Mouse (Mus musculus) gastrocnemius, postnatal 4 days (tissue): ENCODE data around the gene Higd1a. TPM values are rescaled to one million over a fixed set of nuclear protein-coding genes. Genes with fewer than 3 reads are reported as not detected.

Experiments used
- DNase-seq, 2 experiments: peaks; one replicate each; pipeline ENCODE4 v3.0.0; 2021 to 2022; ENCODE audit warnings: low spot score in 2 of 2, mixed read lengths in 2 of 2
- total RNA-seq, 2 experiments: library from RNA; stranded (reverse); gene quantifications; 2 replicates each; pipeline ENCODE4 v1.2.3; 2021

Higd1a gene
- total RNA-seq, 2 experiments from 2014 or later = 61.4 to 67.0 TPM

GRCm38 (mm10) chr9:121882015-121882457 is 23.9 kb upstream of the Higd1a start:
- DNase-seq = no peak

GRCm38 (mm10) chr9:121881301-121881700 is 23.1 kb upstream of the Higd1a start:
- no peak for DNase-seq

DNA sequence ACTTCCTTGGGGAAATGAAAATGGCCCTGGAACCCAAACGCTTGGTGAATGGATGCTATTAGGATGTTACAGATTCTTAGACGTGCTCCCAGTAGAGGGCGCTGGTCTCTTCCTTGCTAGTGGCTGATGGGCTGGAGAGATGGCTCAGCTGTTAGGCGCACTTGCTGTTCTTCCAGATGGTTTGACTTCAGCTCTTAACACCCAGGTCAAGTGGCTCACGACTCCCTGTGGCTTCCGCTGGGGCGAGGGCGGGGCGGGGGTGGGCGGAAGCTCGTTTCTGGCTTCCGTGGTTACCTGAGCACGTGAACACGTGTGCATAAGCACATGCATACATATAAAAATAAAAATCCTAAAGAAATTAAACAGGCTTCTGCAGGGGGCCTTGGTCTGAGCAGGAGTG is 22.7 kb upstream of the Higd1a start:
- peak; percentile 59 to 75 for DNase-seq

DNA sequence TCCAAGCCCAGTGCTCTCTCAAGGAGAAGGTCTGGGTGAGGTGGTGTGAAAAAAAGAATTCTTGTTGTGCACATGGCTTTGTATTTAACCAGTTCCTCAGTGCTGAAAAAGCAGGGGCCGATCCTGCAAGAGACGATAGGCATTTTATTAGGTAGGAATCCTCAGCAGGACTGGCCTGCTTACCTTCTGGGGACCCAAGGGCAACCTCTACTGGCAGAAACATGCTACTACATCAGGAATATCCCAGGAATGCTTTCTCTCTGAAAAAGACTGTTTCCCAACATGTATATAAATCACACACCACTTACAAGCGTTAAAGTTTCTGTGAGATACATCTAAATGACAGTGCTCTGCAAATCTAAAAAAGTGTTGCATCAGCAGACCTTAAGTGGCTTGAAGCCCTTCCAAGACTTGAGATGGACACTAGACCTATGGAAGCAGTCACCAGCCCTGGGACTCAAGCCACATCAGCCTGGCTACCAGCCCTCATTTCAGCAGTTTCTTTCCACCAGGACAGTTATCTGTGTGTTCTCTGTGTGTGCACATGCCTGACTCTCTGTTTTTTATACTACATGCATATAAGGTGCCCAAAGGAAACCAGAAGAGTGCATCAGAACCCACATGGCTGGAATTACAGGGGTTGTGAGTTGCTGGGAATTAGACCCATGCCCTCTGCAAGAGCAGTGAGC is 19.0 kb upstream of the Higd1a start:
- peak in 1 of 2 experiments; percentile 44 for DNase-seq

DNA sequence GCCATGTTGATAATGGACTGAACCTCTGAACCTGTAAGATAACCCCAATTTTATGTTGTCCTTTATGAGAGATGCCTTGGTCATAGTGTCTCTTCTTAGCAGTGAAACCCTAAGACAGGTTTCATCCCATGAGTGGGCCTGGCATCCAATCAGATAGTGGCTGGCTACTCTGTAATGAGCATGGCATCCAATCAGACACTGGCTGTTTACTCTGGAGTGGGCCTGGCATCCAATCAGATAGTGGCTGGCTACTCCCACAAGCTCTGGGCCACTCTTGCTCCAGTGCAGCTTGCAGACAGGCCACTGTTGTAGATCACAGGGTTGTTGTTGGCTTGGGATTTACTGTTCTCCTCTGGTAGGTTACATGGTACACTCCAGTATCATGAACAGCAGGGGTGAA is 15.4 kb upstream of the Higd1a start:
- no peak for DNase-seq

DNA sequence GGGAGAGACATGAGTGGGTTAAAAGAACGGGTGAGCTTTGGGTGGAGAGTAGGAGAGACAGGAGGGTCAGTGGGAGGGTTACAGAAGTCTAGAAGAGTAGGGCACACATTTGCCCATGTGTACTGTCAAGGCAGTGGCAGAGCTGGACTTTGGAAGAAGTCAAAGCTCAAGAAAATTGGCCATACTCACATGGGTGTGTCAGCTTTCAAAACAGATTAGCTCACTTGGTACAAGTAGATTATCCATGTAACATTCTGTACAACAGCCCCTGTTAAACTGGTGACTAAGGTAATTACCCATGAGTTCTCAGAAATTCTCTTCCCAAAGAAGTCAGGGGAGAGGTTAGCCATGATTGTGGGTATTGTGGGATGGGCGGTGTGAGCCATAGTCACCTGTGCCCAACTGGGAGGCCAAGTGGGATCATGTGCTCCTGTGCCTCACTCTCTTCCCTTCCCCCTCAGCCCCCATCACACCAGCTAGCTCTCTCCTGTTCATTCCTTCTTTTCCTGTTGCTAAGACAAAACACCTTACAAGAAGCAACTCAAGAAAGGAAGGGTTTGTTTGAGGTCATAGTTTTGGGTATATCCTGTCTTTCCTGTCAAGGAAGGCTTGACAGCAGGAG is 14.0 kb upstream of the Higd1a start:
- DNase-seq = no peak

DNA sequence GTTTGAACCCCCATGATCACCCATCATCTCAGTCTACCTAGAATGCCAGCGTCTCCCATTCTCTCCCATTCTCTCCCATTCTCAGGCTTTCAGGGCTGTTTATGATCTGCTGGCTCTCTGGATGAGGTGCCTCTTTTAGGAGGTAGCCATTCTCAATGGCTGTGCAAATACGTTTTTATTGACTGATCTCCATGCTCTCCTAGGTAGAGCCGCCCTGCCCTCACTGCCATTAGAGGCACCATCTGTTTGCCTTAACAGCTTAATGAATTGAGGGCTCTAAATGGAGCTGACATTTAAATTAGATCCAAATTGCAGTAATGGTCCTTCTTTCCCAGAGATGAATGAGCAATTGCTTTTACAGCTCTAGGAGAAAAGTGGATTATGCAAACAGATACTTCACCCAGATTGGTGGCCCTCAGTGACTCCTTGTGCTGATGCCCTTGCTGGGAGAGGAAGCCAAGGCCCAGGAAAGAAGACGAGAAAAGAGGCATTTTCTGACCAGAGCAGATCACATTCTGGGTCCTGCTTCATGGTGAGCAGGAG is 11.9 kb upstream of the Higd1a start:
- DNase-seq = no peak

- no peak for DNase-seq
These were observed 11.3 kb upstream of the Higd1a start for GRCm38 (mm10) chr9:121869432-121869831.

GRCm38 (mm10) chr9:121868236-121868635 is 10.1 kb upstream of the Higd1a start:
- DNase-seq = no peak

- no peak for DNase-seq
These were observed 9.5 kb upstream of the Higd1a start for GRCm38 (mm10) chr9:121867632-121868031.

DNA sequence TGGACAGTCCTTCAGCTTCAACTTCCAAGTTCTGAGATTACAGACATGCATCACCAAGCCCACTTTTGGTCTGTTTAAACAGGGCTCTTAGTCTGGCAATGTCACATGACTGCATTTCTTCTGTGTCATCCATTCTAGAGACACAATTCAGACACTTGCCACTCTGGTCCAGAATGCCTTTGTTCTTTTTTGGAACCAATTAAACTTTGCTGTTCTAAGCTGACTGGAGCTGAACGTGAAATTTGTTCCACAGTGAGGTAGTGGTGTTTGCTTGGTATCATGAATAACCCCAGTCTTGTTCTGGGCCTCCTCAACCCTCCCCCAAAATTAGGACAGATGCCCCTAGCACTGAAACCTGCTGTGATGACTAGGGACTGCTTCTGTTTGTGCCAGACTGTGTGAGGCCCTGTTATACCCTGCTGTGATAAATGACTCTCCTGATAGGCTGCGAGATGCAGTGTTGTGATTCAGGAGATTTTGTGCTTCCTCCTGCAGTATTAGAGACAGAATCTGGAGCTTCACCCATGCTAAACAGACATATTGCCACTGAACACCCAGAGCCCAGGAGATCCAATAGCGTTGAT is 7.4 kb upstream of the Higd1a start:
- DNase-seq = no peak

DNA sequence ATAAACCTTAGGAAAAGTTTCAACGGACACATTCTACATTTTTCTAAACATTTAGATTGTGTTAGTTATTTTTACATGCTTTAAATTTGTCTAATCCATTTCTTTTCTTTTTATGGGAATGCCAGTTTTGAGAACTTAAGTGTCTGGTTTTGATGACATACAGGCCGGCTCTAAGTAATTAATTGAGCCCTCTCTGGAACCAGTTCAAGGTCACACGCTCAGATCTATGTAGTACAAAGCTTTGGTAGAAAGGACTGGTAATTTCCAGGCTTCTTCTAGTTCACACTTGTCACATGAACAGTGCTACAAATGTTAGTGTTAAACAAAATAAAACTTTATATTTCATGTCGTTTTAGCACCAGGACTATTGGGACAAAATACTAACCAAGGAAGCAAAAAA is 6.7 kb upstream of the Higd1a start:
- no peak for DNase-seq

DNA sequence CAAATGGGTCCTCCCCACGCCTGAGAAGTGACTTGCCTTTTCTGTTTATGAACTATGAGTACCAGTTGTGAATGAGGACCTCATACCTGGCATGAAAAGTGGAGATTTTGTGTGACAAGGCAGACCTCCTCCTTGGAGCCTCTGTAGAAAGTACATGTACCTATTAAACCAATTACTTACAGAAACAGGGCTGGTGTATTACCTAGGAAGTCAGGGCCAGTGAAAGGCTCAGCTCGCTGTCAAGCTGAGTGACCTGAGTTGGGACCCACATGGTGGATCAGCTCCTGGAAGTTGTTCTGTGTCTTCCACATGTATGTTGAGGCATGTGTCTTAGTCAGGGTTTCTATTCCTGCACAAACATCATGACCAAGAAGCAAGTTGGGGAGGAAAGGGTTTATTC is 2.8 kb upstream of the Higd1a start:
- no peak for DNase-seq

DNA sequence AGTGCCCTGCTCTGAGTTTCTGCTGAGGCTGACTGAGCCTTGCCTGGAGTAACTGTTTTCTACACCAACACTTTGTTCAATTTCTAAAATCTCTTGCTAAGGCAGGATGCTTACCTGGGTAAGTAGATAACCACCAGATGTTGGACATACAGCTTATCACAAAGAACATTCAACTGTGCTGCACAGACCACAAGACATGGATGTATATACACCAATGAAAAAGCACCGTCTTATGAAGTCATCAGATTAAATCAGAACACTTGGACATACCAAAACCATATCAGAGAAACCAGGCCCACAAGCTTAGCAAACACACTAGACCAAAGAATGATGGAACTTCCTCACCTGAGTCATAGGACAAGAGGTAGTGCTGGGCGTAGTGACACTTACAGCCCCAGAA is 1.2 kb upstream of the Higd1a start:
- DNase-seq = no peak

GRCm38 (mm10) chr9:121857474-121858152 is 549 bp downstream of the Higd1a start:
- DNase-seq = peak; percentile 95 to 99

GRCm38 (mm10) chr9:121856649-121857416 is 1.3 kb downstream of the Higd1a start:
- DNase-seq = peak in 1 of 2 experiments; percentile 30

DNA sequence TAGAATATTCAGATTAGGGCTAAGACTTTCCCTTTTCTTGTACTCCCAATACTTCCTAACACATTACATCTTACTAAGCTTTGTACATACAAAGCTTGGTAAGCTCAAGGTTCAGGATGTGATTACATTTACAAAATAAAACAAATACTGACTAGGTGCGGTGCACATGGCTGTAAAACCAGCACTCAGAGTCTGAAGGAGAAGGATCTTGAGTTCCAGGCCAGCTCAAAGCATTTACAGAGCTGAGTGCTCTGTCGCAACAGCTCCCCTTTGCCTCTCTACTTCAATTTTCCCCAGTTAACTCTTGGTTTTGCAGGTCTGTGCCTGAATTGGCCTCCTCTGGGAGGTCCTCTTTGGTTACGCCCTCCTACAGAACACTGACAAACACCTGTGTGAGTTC is 3.9 kb downstream of the Higd1a start:
- DNase-seq = no peak

DNA sequence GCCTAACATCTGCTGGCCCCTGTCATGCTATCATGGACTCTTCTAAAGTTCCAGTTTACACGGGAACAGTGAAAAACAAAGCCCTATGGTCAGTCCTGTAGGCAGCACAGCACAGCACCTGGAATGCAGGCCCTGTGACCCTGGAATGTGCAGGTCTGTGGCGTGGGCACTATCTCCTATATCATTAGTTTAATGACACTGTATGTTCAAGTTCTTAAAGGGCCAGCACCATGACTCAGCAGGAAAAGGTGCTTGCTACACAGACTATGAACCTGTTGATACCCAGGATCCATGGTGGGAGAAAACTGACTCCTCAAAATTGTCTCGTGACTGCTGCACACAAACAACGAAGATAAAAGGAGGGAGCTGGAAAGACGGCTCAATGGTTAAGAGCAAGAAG is 10.3 kb downstream of the Higd1a start:
- DNase-seq = no peak

DNA sequence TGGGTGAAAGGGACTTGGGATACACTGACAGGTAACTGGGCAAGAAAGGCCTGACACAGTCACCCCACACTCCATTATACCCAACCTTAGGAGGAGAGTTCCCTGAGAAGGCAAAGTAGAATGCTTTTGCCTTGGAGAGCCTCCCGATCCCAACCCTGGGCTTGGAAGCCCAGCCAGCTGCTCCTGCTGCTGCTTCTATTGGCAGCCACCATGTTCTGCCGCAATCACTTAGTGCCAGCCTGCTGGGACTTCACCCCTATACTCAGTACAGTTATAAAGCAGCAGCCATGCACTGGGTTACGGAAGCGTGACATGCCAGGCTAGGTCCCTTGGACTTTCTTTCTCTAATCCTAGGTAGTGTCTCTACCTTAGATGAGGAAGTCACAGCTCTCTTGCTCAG is 11.0 kb downstream of the Higd1a start:
- no peak for DNase-seq

DNA sequence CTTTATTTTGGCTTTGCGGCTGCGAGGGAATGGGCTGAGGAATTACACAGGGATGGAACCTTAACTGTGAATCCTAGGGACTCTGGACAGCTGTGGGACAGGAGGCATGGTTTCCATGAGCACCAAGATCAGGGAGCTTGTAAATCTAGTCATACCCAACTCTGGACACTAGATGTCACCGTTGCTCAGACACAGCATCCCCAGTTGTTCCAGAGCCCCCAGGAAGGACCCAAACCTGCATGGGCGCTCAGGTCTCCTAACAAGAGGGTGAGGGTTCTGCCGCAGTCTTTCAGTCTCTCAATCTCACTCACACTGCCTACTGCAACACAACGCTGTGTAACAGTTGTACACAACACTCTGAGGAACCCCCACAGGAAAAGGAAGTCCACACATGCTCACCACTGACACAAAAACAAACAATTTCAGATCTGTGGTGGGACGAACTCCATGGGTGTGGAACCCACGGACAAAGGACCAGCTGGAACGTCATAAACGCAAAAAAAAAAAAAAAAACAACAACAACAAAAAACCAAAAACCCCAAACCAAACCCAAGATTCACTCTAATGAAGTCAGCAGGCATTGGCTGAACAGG is 11.5 kb downstream of the Higd1a start:
- DNase-seq = no peak

GRCm38 (mm10) chr9:121842914-121843313 is 15.2 kb downstream of the Higd1a start:
- DNase-seq = no peak
